Mouse (Mus musculus) kidney, postnatal 14 days (tissue): ENCODE measurements around the gene Slc27a2.
"Not testable (repeated sequence)": the region's sequence is repeated elsewhere in the genome, so short reads cannot be mapped to it uniquely, and the experiment has no call there.

Source experiments
- DNase-seq: peaks from one replicate; pipeline ENCODE4 v3.0.0; 2022; ENCODE audit warnings: mixed read lengths

Slc27a2 gene

GRCm38 (mm10) chr2:126552357-126553290, at the start of gene Slc27a2:
Gene Slc27a2 (plus strand): TSS chr2:126552407.
- DNase-seq = peak; percentile 84

- DNase-seq = no peak
Observed at GRCm38 (mm10) chr2:126505156-126505555, 47.1 kb upstream of the Slc27a2 start.

GRCm38 (mm10) chr2:126507477-126507876, 44.7 kb upstream of the Slc27a2 start:
- DNase-seq = no peak

- DNase-seq = no peak
Observed at GRCm38 (mm10) chr2:126508228-126508627, 44.0 kb upstream of the Slc27a2 start.

GRCm38 (mm10) chr2:126515069-126515826, 37.0 kb upstream of the Slc27a2 start:
- no peak for DNase-seq

GRCm38 (mm10) chr2:126519872-126520581, 32.2 kb upstream of the Slc27a2 start:
- peak; percentile 82 for DNase-seq

GRCm38 (mm10) chr2:126520828-126521227, 31.4 kb upstream of the Slc27a2 start:
- peak; percentile 41 for DNase-seq

- DNase-seq = no peak
Observed at GRCm38 (mm10) chr2:126521471-126521870, 30.7 kb upstream of the Slc27a2 start.

- DNase-seq = peak; percentile 59
Observed at GRCm38 (mm10) chr2:126522056-126522455, 30.2 kb upstream of the Slc27a2 start.

GRCm38 (mm10) chr2:126523101-126523745, 29.0 kb upstream of the Slc27a2 start:
- DNase-seq = not testable (repeated sequence)

- no peak for DNase-seq
Observed at GRCm38 (mm10) chr2:126524271-126524670, 27.9 kb upstream of the Slc27a2 start.

- DNase-seq = no peak
Observed at GRCm38 (mm10) chr2:126527461-126527860, 24.7 kb upstream of the Slc27a2 start.

- no peak for DNase-seq
Observed at GRCm38 (mm10) chr2:126530581-126530980, 21.6 kb upstream of the Slc27a2 start.

- DNase-seq = no peak
Observed at GRCm38 (mm10) chr2:126537654-126538053, 14.6 kb upstream of the Slc27a2 start.

GRCm38 (mm10) chr2:126540390-126540925, 11.7 kb upstream of the Slc27a2 start:
- DNase-seq = peak; percentile 82

- no peak for DNase-seq
Observed at GRCm38 (mm10) chr2:126542211-126542610, 10.0 kb upstream of the Slc27a2 start.

GRCm38 (mm10) chr2:126545297-126545696, 6.9 kb upstream of the Slc27a2 start:
- peak; percentile 42 for DNase-seq

- DNase-seq = no peak
Observed at GRCm38 (mm10) chr2:126546392-126546791, 5.8 kb upstream of the Slc27a2 start.

- peak; percentile 56 for DNase-seq
Observed at GRCm38 (mm10) chr2:126549681-126550080, 2.5 kb upstream of the Slc27a2 start.

- DNase-seq = no peak
Observed at GRCm38 (mm10) chr2:126551244-126551890, 840 bp upstream of the Slc27a2 start.

- DNase-seq = no peak
Observed at GRCm38 (mm10) chr2:126551896-126552295, 311 bp upstream of the Slc27a2 start.

- no peak for DNase-seq
Observed at GRCm38 (mm10) chr2:126553291-126553639, 1.1 kb downstream of the Slc27a2 start.
